9 mouse cellular contexts compared by ENCODE assay signal in the genomic region with DNA sequence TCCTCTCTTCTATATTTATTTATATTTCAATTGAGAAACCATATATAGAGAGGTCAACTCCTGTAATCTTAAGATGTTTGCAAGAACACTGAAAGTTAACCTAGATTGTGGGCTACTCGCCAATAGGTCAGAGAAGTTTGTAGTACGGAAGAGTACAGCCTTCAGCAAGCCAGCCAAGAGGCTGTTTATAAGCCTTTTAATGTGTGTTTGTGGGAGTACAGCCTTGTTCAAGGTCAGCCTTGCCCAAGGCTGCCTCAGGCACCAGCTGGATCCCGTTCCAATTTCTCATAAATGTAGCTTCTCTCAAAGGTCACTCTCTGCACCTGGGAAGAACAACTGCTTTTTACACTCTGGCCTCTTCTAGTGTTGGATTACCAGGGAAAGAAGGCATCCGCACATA.
DNase-seq lines count a peak whose midpoint lies in the region; ATAC-seq and TF ChIP-seq lines count a peak whose summit lies in the region.
"Had no signal": no experiment of that assay in that cellular context is flagged by ENCODE, and none has a peak within 500 bp of the region (broad histone marks: within the 10 kb centered on the region; RNA-seq: fewer than 3 reads in every experiment).

No protein-coding gene starts in this region.

- H3K36me3 ChIP-seq in embryonic facial prominence, embryonic 14.5 days (ENCODE audit: control insufficient read depth, insufficient read depth, low read length) = no peaks in the 10 kb centered on the region
- no peaks in the 10 kb centered on the region for H3K36me3 ChIP-seq in kidney, postnatal 0 days (ENCODE audit: insufficient read depth, low read length)
- H3K36me3 ChIP-seq in stomach, postnatal 0 days (ENCODE audit: control insufficient read depth, insufficient read depth, low read length) = no peaks in the 10 kb centered on the region
- H3K36me3 ChIP-seq: embryonic facial prominence, embryonic 13.5 days; hindbrain, embryonic 10.5 days had no signal

- TF ChIP-seq EP300 in stomach, postnatal 0 days (optimal IDR thresholded peaks at IDR 0.05) = no peak

- H3K4me1 ChIP-seq in embryonic facial prominence, embryonic 14.5 days (ENCODE audit: control insufficient read depth, insufficient read depth, low read length) = no peaks in the 10 kb centered on the region
- no peaks in the 10 kb centered on the region for H3K4me1 ChIP-seq in kidney, postnatal 0 days (replicated peaks; ENCODE audit: insufficient read depth, low read length)
- H3K4me1 ChIP-seq in stomach, postnatal 0 days (replicated peaks; ENCODE audit: control insufficient read depth, insufficient read depth) = no peaks in the 10 kb centered on the region
- H3K4me1 ChIP-seq: embryonic facial prominence, embryonic 13.5 days; hindbrain, embryonic 10.5 days had no signal

- ATAC-seq in embryonic facial prominence, embryonic 14.5 days (ENCODE audit: low read depth) = no peak
- ATAC-seq in kidney, postnatal 0 days (replicated peaks; ENCODE audit: low FRiP score, low read depth) = no peak
- no peak for ATAC-seq in stomach, postnatal 0 days (ENCODE audit: low FRiP score, low TSS enrichment)

- H3K9ac ChIP-seq in embryonic facial prominence, embryonic 14.5 days (ENCODE audit: low read depth, low read length) = no peak overlapping the region
- H3K9ac ChIP-seq in kidney, postnatal 0 days (ENCODE audit: low read depth, low read length) = no peak overlapping the region
- no peak overlapping the region for H3K9ac ChIP-seq in stomach, postnatal 0 days (ENCODE audit: low read length)
- H3K9ac ChIP-seq: embryonic facial prominence, embryonic 13.5 days had no signal

- TF ChIP-seq CTCF in kidney, postnatal 0 days (IDR thresholded peaks at IDR 0.05; ENCODE audit: low read depth) = no peak
- no peak for TF ChIP-seq CTCF in stomach, postnatal 0 days (IDR thresholded peaks at IDR 0.05; ENCODE audit: low read depth)

- no peaks in the 10 kb centered on the region for H3K27me3 ChIP-seq in embryonic facial prominence, embryonic 14.5 days (replicated peaks; ENCODE audit: control insufficient read depth, insufficient read depth, low read length)
- H3K27me3 ChIP-seq in kidney, postnatal 0 days (ENCODE audit: insufficient read depth, low read length) = no peaks in the 10 kb centered on the region
- H3K27me3 ChIP-seq in stomach, postnatal 0 days (ENCODE audit: control insufficient read depth, insufficient read depth, low read length) = no peaks in the 10 kb centered on the region
- H3K27me3 ChIP-seq: embryonic facial prominence, embryonic 13.5 days had no signal

- no peaks in the 10 kb centered on the region for H3K9me3 ChIP-seq in embryonic facial prominence, embryonic 14.5 days (ENCODE audit: control insufficient read depth, low read length)
- H3K9me3 ChIP-seq in kidney, postnatal 0 days (replicated peaks; ENCODE audit: low read length) = no peaks in the 10 kb centered on the region
- no peaks in the 10 kb centered on the region for H3K9me3 ChIP-seq in stomach, postnatal 0 days (ENCODE audit: control insufficient read depth, low read length)
- H3K9me3 ChIP-seq: embryonic facial prominence, embryonic 13.5 days; hindbrain, embryonic 10.5 days had no signal

- DNase-seq in ovary, adult 18-20 months (ENCODE audit: low spot score) = peak; percentile 50
- no peak for DNase-seq in ovary, postnatal 14 days (ENCODE audit: low spot score)
- peak; percentile 20 for DNase-seq in embryonic facial prominence, embryonic 14.5 days (ENCODE audit: low spot score)
- peak; percentile 40 for DNase-seq in kidney, postnatal 0 days (ENCODE audit: low spot score)
- DNase-seq in stomach, postnatal 0 days (ENCODE audit: low spot score) = no peak
- no peak for DNase-seq in left cerebral cortex, adult 8-10 months (ENCODE audit: low spot score in 2 of 2)
- no peak for DNase-seq in spleen, postnatal 36 days (ENCODE audit: low spot score in 2 of 2)

- H3K4me2 ChIP-seq in embryonic facial prominence, embryonic 14.5 days (ENCODE audit: low read depth, low read length) = no peak overlapping the region
- H3K4me2 ChIP-seq in kidney, postnatal 0 days (ENCODE audit: low read length) = no peak overlapping the region
- H3K4me2 ChIP-seq in stomach, postnatal 0 days (replicated peaks; ENCODE audit: low read depth) = no peak overlapping the region
- H3K4me2 ChIP-seq: embryonic facial prominence, embryonic 13.5 days had no signal

- WGBS in embryonic facial prominence, embryonic 14.5 days = 49% methylated on average over 4 of the region's 4 CpGs
- WGBS in kidney, postnatal 0 days = 13% methylated on average over 4 of the region's 4 CpGs
- WGBS in stomach, postnatal 0 days = 35% methylated on average over 4 of the region's 4 CpGs

- H3K4me3 ChIP-seq in embryonic facial prominence, embryonic 14.5 days (ENCODE audit: low read depth, low read length) = no peak overlapping the region
- H3K4me3 ChIP-seq in kidney, postnatal 0 days (replicated peaks; ENCODE audit: low read depth, low read length) = no peak overlapping the region
- H3K4me3 ChIP-seq in stomach, postnatal 0 days (ENCODE audit: low read depth, low read length) = no peak overlapping the region
- H3K4me3 ChIP-seq: embryonic facial prominence, embryonic 13.5 days; hindbrain, embryonic 10.5 days had no signal

- no peak overlapping the region for H3K27ac ChIP-seq in embryonic facial prominence, embryonic 14.5 days (replicated peaks; ENCODE audit: low read depth, low read length)
- H3K27ac ChIP-seq in kidney, postnatal 0 days = no peak overlapping the region
- 0 out of 2 replicates have a peak overlapping the region, but pooled peaks have one; percentile 10 for H3K27ac ChIP-seq in stomach, postnatal 0 days (replicated peaks)
- H3K27ac ChIP-seq: embryonic facial prominence, embryonic 13.5 days; hindbrain, embryonic 10.5 days had no signal

Comparison
In these comparisons a context has a peak if more than half of its experiments do, and no peak if none do; other contexts are left out.
1. DNase-seq: peak in ovary, adult 18-20 months (single experiment), embryonic facial prominence, embryonic 14.5 days (single experiment) and kidney, postnatal 0 days (single experiment); none in ovary, postnatal 14 days (single experiment), stomach, postnatal 0 days (single experiment), left cerebral cortex, adult 8-10 months (0 of 2) and spleen, postnatal 36 days (0 of 2).